In the genomic region with DNA sequence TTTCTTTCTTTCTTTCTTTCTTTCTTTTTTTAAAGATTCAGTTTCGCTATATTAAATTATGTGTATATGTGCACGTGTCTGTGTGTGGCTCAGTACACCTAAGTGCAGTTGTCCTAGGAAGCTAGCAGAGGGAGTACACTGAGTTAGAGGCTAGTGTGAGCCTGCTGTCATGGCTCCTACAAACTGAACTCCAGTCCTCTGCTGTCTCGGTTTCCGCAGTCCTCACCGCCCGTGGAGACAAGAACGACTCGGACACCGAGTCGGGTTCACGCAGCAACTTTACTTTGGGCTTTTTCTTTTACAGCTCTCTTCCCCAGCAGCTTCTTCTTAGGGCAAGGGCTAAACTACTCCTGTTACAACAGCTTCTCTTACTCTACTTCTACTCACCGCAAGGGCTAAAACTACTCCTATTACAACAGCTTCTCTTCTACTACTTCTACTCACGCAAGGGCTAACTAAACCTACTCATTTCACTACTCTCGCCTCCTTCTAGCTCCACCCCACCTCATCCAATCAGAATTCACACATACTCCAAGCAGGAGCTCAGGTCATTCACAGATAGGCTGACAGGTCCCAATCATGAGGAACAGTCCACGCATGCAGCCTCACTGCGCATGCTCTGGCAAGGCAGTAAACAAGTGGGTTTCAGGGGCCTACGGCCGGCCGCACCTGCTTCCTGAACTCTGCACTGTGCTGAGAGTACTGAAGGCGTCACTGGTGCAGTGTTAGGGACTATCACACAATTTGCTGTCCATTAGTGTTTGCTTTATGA, we compare ENCODE assay signal across 12 mouse cellular contexts. TPM values are rescaled to one million over a fixed set of nuclear protein-coding genes. Genes with fewer than 3 reads are reported as not detected.
DNase-seq lines count a peak whose midpoint lies in the region; ATAC-seq and TF ChIP-seq lines count a peak whose summit lies in the region.
"Had no signal": no experiment of that assay in that cellular context is flagged by ENCODE, and none has a peak within 500 bp of the region (broad histone marks: within the 10 kb centered on the region; RNA-seq: fewer than 3 reads in every experiment).

No protein-coding gene starts in this region.

- no peaks in the 10 kb centered on the region for H3K27me3 ChIP-seq in liver, embryonic 13.5 days
- H3K27me3 ChIP-seq in small intestine, adult 2 months (ENCODE audit: control insufficient read depth, insufficient read depth, low read length), result no peaks in the 10 kb centered on the region

- TF ChIP-seq CTCF in small intestine, adult 2 months (IDR thresholded peaks at IDR 0.05; ENCODE audit: extremely low read depth, insufficient read length, insufficient replicate concordance, low read depth, low read length), result no peak
- TF ChIP-seq CTCF in left cerebral cortex, adult 2 months (IDR thresholded peaks at IDR 0.05), result no peak

- peak; percentile 65; the same call in 1 of the 2 replicates for ATAC-seq in liver, embryonic 13.5 days (ENCODE audit: low read depth)
- ATAC-seq: inflammation-experienced regulatory T-cells, adult 6 months had no signal

- peaks cover 3% of the 10 kb centered on the region; the same call in 1 of the 2 replicates for H3K4me1 ChIP-seq in liver, embryonic 13.5 days (replicated peaks)
- 0 out of 2 replicates have a peak, but pooled peaks cover 2% of the 10 kb centered on the region for H3K4me1 ChIP-seq in small intestine, adult 2 months (ENCODE audit: control insufficient read depth, insufficient read depth, insufficient read length, low read length)

- whole genome bisulfite sequencing in liver, embryonic 13.5 days (ENCODE audit: insufficient replicate concordance), result 68% methylated on average over 20 of the region's 20 CpGs
- WGBS in small intestine, adult 2 months, result 45% methylated on average over 20 of the region's 20 CpGs

- no peak overlapping the region for H3K27ac ChIP-seq in liver, embryonic 13.5 days
- H3K27ac ChIP-seq in small intestine, adult 2 months (ENCODE audit: insufficient read depth, low read depth, low read length), result peak overlapping the region; percentile 46
- H3K27ac ChIP-seq in left cerebral cortex, adult 2 months, result no peak overlapping the region

- H3K4me3 ChIP-seq in liver, embryonic 13.5 days (replicated peaks), result no peak overlapping the region
- H3K4me3 ChIP-seq in small intestine, adult 2 months (ENCODE audit: low read depth, low read length), result peak overlapping the region; percentile 34; the same call in 1 of the 2 replicates
- no peak overlapping the region for H3K4me3 ChIP-seq in left cerebral cortex, adult 2 months

- intact Hi-C loops in left cerebral cortex, adult 2 months (cut with DNase I), result no loop called here

- no peak overlapping the region for H3K4me2 ChIP-seq in liver, embryonic 13.5 days

- no peak for TF ChIP-seq POLR2A in small intestine, adult 2 months (IDR thresholded peaks at IDR 0.05; ENCODE audit: low read depth, low read length)

- H3K36me3 ChIP-seq in liver, embryonic 13.5 days, result no peaks in the 10 kb centered on the region
- no peaks in the 10 kb centered on the region for H3K36me3 ChIP-seq in small intestine, adult 2 months (ENCODE audit: control insufficient read depth, insufficient read depth, low read length)
- H3K36me3 ChIP-seq: G1E had no signal

- H3K9ac ChIP-seq in liver, embryonic 13.5 days, result no peak overlapping the region

- H3K9me3 ChIP-seq in liver, embryonic 13.5 days (replicated peaks), result peaks cover 3% of the 10 kb centered on the region; the same call in 1 of the 2 replicates

- peak; percentile 1 for DNase-seq in ovary, postnatal 36 days (ENCODE audit: low spot score)
- DNase-seq in ovary, postnatal 14 days (ENCODE audit: low spot score), result no peak
- peak; percentile 16 for DNase-seq in liver, embryonic 13.5 days
- DNase-seq in thymus, postnatal 25 days, result peak; percentile 80
- no peak for DNase-seq in c-Kit-positive CD71-positive TER-119-positive erythroid progenitor cells, embryonic 14.5 days (ENCODE audit: low spot score)
- DNase-seq in left cerebral cortex, adult 2 months (ENCODE audit: extremely low spot score in 1 of 2, low spot score in 2 of 2), result no peak
- no peak for DNase-seq in left cerebral cortex, adult 9 months (ENCODE audit: low spot score in 2 of 2)

RNA-seq across cellular contexts. Expression of a gene that starts 14.7 kb away (rescaled TPM):
- polyA plus RNA-seq in liver, embryonic 13.5 days (2015; fragmentation: Nextera tagmentation; extraction: Ambion mirVana), result 0.12 TPM in 1 of 2 replicates, not detected in the other
- polyA plus RNA-seq in small intestine, adult 2 months (2012; rRNA removed), result 2.8 and 4.2 TPM in 2 replicates
- total RNA-seq in left cerebral cortex, adult 2 months (2021), result not detected
- total RNA-seq: gastrocnemius, adult 18-20 months; left cerebral cortex, postnatal 36 days had no signal

Comparison
In these comparisons a context has a peak if more than half of its experiments do, and no peak if none do; other contexts are left out.
1. DNase-seq: peak in ovary, postnatal 36 days (single experiment), liver, embryonic 13.5 days (single experiment) and thymus, postnatal 25 days (single experiment); none in ovary, postnatal 14 days (single experiment), c-Kit-positive CD71-positive TER-119-positive erythroid progenitor cells, embryonic 14.5 days (single experiment), left cerebral cortex, adult 2 months (0 of 2) and left cerebral cortex, adult 9 months (0 of 2).